Mouse (Mus musculus): ENCODE measurements around the gene Hivep3.

Hivep3 gene

DNA sequence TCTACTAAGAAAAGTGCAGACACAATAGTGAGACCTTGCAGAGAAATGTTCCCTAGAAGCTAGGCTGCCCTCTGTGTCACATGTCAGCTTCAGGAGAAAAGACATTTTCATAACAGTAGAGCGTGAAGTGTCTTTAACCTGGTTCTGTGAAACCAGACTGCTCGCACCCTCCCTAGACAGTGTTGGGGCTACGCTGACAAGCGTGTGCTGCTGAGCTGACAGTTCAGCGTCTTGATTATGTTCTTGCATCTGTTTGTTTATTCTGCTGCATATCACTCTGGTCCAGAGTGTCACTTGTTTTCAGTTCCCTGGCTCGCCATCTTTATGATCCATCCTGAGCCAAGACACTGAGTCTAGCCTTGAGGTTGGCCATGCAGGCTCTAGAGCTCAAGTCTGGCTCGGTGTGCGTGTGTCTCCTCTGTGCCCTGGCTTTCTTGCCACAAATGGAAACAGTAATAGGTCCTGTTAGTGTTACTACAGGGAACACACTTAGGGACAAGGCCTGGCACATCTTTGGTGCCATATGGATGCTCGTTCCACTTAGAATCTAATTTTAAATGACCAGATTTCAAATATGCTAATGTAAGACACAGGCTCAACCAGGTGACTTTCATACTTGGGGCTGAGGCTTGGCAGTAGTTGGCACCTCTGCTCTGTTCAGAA lies 28.0 kb downstream of the Hivep3 start:
- peak in 1 of 2 experiments; percentile 68 for DNase-seq (ENCODE audit: low spot score in 2 of 2)

DNA sequence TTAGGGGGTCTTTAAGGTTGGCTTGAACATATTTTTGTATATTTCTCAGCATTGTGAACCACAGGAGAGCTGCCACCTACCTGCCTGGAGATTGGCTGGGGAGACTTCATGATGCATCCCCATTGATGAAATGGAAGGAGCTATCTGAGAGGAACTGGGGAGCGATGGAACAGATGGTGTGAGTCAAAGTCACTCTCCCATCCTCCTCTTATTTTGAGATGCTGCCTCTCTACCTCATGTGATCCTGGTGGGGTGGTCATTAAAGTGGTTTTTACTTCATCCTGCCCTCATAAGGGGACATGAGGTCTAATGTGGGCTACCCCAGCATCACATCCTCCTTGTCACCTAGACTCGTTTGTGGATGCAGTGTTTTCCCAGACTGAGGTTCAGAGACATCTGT lies 28.6 kb downstream of the Hivep3 start:
- no peak for DNase-seq (ENCODE audit: low spot score in 2 of 2)

DNA sequence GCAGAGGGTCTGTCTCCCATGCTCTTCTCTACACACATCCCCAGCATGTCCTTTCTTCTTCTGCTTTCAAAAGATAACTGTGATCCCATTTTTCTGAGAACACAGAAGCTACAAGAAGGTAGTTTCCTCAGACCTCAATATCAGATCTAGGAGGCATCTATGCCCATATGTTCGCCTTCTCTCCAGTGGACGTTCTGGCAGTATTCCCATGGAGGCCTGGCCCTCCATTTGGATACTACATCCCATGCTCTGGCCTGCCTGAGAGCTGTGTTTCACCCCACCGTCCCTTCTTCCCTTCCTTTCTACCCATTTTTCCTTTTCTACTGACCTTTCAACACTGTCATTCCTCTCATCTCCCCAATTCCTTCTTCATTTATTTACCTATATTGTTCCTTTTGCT lies 34.5 kb downstream of the Hivep3 start:
- DNase-seq (ENCODE audit: low spot score in 2 of 2), result no peak

DNA sequence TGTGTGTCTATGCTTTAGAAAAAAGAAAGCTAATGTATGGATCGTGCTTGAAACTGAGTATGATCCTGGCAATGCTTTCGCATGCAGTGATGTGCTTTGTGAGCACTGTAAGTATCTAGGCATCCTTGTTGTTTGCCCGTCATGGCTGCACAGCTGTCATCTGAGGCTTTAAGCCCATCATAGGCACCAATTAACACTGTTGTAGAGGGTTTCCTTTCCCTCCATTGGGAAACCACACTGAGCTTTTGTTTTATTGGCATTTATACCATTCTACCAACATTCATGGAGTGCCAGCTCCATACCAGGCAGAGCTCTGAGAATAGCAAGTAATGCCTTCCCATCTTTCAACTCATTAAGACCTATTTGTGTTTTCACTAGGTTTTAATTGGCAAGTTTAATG lies 42.3 kb downstream of the Hivep3 start:
- no peak for DNase-seq (ENCODE audit: low spot score in 2 of 2)

DNA sequence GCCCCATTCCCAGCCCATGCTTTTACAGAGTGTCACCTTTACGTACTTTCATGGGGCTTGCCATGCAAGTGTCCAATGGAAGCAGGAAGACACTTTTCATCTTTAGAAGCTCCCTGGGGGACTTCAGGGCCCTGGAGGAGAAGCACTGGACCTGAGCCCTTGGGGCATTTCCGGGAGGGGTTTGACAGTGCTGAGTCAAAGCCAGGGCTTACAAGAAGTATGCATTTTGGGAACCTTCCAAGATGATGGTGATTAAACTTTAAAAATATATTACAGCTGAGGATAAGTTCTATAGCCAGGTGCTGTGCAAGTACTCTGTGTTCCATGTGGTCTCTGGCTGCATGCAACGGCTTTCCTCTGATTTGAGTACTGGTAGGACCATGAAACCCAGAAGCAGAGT lies 43.6 kb downstream of the Hivep3 start:
- no peak for DNase-seq (ENCODE audit: low spot score in 2 of 2)

DNA sequence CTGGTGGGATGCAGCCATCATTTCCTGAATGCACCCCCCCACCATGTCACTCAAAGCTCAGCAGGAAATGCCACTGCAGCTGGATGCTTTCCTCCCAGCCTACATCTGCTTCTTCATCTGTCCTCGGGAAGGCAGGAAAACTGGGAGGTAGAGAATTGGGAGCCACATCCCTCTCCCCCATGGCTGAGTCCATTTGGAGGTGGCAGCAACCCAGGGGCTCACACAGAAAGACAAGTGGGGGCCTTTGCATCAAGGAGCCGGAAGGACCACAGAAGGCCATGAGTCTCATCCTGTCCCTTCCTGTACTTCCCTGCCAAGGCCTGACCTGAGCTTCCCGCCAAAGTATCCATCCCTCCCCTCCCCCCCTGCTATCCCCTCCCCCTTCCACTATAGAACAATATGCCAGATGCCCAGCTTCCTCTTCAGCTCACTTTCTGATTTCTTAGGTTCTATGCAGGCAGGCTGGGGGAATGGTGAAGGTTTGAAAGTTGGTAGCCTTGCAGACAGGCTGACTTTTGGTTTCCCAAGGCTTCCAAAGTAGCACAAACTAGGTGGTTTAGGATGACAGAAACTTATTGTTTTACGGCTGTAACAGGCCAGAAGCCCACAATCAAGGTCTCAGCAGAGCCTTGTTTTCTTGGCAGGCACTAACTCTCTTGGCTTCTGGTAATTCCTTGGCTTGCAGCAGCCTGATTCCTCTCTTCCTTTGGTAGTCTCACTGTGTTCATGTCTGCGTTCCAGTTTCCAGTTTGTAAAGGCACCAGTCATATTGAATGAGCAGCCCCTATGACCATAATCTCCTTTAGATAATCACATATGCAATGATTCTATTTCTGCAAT lies 46.2 kb downstream of the Hivep3 start:
- peak in 1 of 2 experiments; percentile 19 for DNase-seq (ENCODE audit: low spot score in 2 of 2)

DNA sequence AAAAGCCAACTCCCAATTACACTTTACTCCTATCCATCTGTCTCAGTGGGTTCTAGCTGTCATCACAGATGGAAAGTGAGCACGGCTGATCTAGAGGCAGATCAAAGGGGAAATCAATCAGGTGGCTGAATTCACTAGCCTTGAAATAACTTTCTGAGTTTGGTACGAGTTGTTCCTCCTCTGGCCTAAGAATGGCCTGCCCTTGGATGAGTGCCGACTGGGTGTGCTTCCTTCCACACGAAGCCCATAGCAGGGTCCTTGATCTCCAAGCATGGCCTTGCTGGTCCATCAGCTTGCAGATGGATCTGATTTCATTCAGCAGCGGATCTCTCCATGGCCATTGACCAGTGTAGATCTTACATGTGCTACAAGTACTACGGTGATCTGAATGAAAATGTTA lies 47.3 kb downstream of the Hivep3 start:
- no peak for DNase-seq (ENCODE audit: low spot score in 2 of 2)

DNA sequence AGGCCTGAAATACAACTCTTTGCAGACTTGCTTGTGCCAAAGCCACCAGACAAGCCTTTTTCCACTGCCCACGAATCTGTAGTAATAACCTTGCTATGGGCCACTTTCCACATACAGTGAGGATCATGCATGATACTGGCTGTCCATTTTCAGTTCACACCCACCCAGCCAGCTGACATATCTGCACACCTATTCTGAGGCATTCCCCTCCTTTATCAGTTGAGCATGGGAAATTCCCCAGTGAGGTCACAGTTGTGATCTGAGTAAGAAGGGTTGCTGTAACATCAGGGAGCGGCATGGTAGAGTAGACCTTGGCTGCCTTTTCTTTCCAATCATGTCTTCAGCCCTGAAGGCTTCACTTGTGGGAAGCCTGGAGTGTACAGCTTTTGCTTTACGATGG lies 51.4 kb downstream of the Hivep3 start:
- no peak for DNase-seq (ENCODE audit: low spot score in 2 of 2)

DNA sequence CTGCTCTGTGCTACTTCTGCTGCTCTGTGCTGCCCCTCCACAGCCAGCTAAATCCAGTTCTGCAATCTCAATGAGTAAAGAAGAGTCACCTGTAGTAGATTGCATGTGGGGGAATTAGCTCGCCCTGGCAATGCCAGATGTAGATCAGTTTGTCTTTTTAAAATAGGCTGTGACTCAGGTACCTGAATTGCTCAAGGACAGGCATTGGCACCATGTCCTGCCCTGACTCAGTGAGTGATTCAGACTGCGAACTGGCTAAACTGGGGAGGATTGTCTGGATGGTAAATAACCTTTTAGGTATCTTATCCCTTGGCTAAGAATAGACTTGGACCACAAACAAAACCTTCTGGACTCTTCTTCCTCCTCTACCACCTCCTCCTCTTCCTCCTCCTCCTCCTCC lies 52.7 kb downstream of the Hivep3 start:
- no peak for DNase-seq (ENCODE audit: low spot score in 2 of 2)

DNA sequence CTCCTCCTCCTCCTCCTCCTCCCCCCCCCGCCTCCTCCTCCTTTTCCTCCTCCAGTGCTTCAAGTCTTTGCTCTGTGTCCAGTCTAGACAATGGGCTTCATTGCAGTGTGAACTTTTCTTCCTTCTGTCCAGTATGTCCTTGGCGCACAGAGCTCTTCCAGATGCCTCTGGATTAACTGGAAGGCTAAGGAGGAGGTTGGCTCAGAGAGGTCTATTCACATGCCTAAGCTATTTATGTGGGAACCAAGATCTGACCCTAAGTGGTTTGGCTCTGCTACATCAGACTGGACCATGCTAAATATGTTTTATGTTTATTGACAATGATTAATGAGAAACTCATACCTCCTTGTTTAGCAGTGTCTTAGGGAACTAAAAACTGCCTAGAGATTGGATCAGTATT lies 53.1 kb downstream of the Hivep3 start:
- DNase-seq (ENCODE audit: low spot score in 2 of 2), result no peak

DNA sequence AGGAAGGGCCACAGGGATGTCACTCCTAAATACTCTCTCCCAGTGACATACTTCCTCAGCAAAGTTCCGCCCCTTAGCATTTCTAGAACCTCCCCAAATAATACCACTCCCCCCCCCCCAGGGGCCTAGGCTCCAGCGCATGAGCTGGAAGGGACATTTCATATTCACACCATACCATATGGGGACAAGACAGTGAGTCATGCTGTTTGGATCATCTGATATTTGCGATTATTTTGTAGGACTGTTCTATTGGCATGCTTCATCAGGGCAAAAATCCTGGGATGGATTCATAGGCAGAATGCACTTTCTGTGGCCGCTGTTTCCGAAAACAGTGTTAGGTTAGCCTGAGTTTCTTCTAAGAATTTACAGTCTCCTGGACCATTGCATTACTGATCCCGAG lies 55.2 kb downstream of the Hivep3 start:
- no peak for DNase-seq (ENCODE audit: low spot score in 2 of 2)

DNA sequence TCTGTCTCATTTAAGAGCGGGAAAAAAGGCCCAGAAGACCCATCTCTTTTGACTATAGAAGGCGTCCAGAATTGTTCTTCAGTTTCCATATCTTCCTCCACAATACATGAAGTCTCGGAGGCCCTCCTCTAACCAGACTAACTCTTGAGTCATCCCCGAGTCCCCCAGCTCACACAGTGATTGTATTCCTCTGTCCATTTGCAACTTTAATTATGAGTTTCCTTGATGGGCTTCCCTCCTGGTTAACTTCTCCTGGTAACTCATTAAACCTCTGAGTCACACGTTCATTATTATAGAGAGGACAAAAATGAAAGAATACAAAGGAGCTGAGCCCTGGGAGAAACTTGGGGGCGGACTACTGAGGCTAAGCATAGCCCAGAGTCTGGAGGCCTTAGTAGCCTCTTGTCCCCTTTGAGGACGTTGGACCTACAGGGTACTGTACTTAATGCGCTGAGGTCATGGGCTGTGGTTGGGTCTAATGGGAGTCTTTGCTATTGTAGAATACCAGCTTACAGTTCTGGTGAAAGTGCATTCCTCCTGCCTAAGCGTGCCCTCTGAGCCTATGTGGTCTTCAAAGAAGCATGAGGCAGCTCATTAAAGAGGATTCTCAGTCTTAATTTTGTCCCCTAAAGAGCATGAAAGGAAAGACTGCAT lies 56.0 kb downstream of the Hivep3 start:
- DNase-seq (ENCODE audit: low spot score in 2 of 2), result no peak

DNA sequence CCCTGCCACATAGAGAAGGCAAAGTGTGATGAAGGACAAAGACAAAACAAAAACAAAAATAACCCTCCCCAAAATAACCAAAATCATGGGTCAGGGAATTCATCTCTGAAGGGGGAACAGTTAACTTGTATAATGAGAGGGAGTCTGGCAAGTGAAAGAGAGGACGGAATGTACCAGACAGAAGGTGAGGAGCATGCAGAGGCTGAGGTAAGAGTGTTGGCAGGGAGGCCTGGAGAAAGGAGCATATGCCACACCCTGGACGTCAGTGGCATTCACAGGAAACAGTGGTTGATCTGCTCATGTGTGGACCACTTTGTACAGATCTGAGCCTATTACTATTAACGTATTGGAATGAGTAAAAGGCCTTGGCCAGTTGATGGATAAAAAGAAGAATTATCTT lies 65.3 kb downstream of the Hivep3 start:
- no peak for DNase-seq (ENCODE audit: low spot score in 2 of 2)

DNA sequence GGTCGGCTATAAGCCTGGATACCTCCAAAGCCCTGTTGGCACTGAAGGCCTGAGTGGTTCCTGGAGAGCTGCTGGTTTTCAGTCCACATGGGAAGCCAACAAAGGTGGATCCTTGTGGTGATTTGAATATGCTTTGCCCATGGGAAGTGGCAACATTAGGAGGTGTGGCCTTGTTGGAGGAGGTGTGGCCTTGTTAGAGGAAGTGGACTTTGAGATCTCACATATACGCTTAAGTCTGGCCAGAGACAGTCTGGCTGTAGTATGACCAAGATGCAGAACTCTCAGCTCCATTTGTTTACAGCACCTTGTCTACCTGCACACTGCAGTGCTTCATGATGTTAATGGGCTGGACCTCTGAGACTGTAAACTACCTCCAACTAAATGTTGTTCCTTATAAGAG lies 73.0 kb downstream of the Hivep3 start:
- DNase-seq (ENCODE audit: low spot score in 2 of 2), result no peak

DNA sequence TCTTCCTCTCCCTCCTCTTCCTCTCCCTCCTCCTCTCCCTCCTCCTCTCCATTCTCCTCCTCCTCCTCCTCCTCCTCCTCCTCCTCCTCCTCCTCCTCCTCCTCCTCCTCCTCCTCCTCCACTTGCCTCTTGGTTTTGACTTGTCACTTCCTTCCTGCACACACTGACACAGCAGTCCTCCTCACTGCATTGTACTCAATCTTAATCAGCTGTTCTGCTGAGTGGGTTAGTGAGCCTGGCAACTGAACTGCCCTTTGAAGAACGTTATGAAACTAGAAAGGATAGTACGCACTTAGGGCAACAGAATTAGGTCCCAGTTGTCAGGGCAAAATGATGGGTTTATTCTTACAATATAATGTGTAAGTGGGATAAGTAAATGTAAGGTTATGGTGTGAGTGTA lies 73.8 kb downstream of the Hivep3 start:
- DNase-seq (ENCODE audit: low spot score in 2 of 2), result no peak

DNA sequence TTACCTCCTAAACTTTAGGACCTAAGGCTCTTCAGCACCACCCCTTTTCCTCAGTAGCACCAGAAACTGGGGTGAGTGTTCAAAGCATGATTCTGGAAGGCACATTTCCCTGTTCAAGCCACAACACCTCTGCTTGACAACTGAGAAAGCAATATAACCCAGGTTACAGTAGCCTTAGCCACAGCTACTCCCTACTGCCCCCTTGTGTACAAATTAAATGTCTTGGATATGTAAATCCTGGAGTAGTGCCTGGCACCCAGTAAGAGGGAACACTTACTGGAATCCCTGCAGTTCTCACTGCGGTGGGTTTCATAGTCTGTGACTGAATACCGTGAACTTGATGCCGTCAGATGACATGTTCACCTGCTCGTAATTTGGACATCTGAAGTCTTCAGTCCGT lies 75.7 kb downstream of the Hivep3 start:
- peak in 1 of 2 experiments; percentile 42 for DNase-seq (ENCODE audit: low spot score in 2 of 2)

DNA sequence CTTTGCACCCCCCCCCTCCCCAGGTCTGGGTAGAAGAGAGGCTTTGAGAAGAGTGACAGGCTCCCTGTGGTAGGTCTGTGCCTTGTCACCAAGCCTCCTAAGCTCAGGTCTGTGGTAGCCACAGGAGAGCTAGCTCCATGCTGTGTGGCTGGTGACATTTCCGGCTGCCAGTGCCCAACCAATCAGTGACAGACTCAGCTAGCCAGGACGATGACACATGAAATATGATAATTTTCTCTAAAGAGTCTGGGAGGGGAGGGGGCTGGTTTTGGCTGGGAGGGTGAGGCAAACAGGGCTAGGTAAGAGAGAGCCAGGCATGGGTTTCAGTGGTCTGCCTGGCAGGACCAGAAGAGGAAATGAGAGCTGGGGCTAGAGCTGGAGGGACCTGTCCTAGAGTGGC lies 79.2 kb downstream of the Hivep3 start:
- DNase-seq (ENCODE audit: low spot score in 2 of 2), result peak; percentile 60 to 62

DNA sequence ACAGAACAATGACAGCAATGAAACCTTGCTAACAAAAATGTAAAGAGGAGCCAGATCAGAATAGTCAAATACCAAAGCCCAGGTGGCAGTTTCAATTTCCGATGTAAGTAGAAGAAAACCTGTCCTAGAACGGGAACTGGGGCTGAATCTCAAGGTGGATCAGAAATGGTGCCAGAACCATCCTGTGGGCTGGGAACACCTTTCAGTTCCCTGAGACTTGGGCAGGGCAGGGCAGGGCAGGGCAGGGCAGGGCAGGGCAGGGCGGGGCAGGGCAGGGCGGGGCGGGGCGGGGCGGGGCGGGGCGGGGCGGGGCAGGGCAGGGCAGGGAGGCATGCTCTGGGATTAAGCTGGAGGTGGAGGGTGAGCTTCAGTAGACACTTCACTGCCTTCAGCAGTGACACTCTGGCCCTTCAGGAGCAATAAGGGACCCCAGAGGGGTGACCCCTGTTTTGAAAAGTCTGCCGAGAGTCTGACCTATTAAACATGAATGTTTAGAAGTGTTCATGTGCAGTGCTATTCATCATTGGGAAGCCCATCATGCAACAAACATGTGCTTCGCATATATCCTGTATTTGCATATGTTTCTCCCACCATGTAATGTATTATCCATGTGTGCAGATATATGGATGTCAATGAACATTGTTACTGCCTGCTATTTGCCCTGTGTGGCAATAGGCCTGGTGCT lies 80.1 kb downstream of the Hivep3 start:
- no peak for DNase-seq (ENCODE audit: low spot score in 2 of 2)

DNA sequence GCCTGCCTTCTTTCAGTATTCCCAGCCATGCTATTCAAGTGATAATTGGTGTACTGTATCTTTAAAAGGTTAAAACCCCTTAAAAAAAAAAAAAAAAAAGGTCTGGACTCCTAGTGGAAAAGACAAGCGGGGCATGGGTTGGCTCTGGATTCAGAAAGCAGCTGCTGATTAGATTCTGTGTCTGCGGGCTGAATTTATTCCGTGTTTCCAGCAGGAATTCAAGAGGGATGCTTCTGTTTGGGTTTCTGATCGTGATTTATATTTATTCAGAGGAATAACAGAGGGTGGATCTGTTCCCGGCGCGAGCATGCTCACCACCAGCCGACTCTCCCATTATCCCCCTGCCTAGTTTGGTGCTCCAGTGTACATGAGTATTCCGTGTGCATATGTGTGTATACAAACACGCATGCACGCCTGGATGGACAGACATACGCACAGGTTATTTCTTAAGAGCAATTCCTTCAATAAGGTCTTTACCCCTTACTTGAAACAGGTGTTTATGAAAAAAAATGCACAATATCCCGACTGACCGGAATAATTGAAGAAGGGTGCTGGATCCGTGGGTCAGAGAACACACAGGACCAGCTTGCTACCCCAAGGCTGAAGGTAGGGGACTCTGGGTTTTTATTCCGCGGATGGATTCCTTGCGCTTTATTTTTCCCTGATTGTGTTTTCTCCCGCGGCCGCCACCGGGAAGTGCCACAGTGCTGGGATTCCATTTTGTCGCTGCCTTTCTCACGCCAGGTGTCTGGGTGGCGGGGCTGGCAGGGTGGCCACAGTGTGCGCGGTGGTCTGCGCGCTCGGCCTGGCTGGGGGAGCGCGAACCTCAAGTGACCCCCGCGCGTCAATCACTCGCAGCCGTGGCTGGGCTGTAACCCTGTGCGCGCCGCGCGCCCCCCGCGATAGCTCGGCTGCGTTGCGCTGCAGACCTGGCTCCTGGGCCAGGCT lies 80.9 kb downstream of the Hivep3 start:
- peak in 1 of 2 experiments; percentile 66 for DNase-seq (ENCODE audit: low spot score in 2 of 2)

DNA sequence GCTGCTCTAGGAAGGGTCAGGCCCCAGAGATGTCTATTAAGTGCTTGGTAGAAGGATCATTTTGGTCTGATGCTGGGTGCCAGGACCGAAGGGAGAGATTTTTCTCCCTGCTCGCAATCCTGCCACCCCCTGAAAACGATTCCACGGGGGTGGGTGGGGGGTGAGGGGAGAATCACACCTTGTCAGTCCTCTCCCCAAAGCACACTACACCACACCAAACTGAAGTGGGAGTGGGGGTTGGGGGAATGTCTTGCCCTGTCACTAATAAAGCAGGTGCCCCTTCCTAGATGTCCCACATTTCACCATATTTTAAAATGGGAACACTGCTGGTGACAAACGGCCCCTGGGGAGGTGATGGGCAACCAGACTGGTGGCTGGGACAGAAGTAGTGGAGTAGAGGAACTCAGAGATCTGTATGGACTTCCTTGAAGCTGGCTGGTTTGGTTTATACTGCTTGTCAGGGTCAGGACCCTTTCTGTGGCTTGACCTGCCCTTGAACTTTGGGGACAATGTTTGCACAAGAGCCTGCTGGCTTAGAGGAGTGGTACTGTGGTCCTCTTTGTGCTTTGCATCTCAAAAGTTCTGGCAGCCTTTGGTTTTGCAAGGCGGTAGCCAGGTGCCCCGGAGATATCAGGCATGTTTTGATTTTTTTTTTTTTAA lies 81.7 kb downstream of the Hivep3 start:
- peak in 1 of 2 experiments; percentile 23 for DNase-seq (ENCODE audit: low spot score in 2 of 2)

DNA sequence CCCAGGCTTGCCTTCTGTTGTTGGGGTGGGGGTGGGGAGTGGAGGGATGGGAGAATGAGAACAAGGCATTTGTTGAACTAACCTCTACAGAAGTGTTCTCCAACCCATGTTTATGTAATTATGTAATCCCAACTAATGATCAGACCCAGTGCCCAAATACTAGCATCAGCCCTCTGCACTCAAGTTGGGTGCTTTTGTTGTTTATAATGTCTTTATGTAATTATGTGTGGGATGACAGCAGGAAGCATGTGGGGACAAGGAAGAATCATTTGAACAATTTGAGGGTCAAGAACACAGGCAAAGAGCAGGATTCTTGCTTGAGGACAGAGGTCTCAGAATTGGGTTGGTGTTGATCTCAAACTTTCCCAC lies 82.2 kb downstream of the Hivep3 start:
- DNase-seq (ENCODE audit: low spot score in 2 of 2), result peak in 1 of 2 experiments; percentile 14
